Mouse (Mus musculus) MEL (cell line): ENCODE data around the gene Acta2. TPM values are rescaled to one million over a fixed set of nuclear protein-coding genes. Genes with fewer than 3 reads are reported as not detected.

Experiments
- DNase-seq: peaks from one replicate; pipeline ENCODE4 v3.0.0; 2011; ENCODE audit warnings: low read depth, low spot score
- H3K27ac ChIP-seq: 2 replicates; pipeline ENCODE4 v1.5.1; 2012; ENCODE audit warnings: low read depth, mild to moderate bottlenecking, control low read depth, low read length, moderate library complexity; ENCODE audit not compliant: control insufficient read depth
- H3K27me3 ChIP-seq, 2 experiments: fragments of 150-350 bp in 1 of 2; sonication (generic) in 1 of 2; 2 replicates each; pipeline ENCODE4 v1.6.1; 2012; ENCODE audit warnings: low read length in 2 of 2, mild to moderate bottlenecking in 2 of 2, improper control_type of control experiment in 1 of 2, moderate library complexity in 1 of 2; ENCODE audit not compliant: insufficient read depth in 2 of 2, control insufficient read depth in 1 of 2
- H3K36me3 ChIP-seq, 2 experiments: 2 replicates each; pipeline ENCODE4 v1.6.1; 2012 to 2014; ENCODE audit warnings: low read length in 2 of 2, improper control_type of control experiment in 1 of 2, inconsistent platforms in 1 of 2, mild to moderate bottlenecking in 1 of 2; ENCODE audit not compliant: insufficient read depth in 2 of 2, control insufficient read depth in 1 of 2
- H3K4me1 ChIP-seq, 2 experiments: fragments of 150-350 bp in 1 of 2; sonication (generic) in 1 of 2; 2 replicates each; pipeline ENCODE4 v1.6.1; 2012; ENCODE audit warnings: low read length in 2 of 2, improper control_type of control experiment in 1 of 2, mild to moderate bottlenecking in 1 of 2; ENCODE audit not compliant: insufficient read depth in 2 of 2, control insufficient read depth in 1 of 2
- H3K4me3 ChIP-seq, 2 experiments: fragments of 150-350 bp in 1 of 2; sonication (generic) in 1 of 2; 2 replicates each; pipeline ENCODE4 v1.5.1; 2012; ENCODE audit warnings: low read depth in 2 of 2, low read length in 2 of 2, mild to moderate bottlenecking in 2 of 2, moderate library complexity in 2 of 2, control low read depth in 1 of 2, improper control_type of control experiment in 1 of 2; ENCODE audit not compliant: control insufficient read depth in 1 of 2, insufficient read depth in 1 of 2
- H3K79me2 ChIP-seq: 2 replicates; pipeline ENCODE4 v1.6.1; 2012; ENCODE audit warnings: mild to moderate bottlenecking, low read length, moderate library complexity; ENCODE audit not compliant: control insufficient read depth, poor library complexity, insufficient read depth
- H3K9ac ChIP-seq: 2 replicates; pipeline ENCODE4 v1.6.1; 2012; ENCODE audit warnings: low read depth, mild to moderate bottlenecking, control low read depth, low read length, moderate library complexity; ENCODE audit not compliant: control insufficient read depth, poor library complexity, severe bottlenecking
- H3K9me3 ChIP-seq: fragments of 150-350 bp; sonication (generic); replicated peaks from 2 replicates; pipeline ENCODE4 v1.6.1; 2012; ENCODE audit warnings: mild to moderate bottlenecking, low read length, improper control_type of control experiment, moderate library complexity; ENCODE audit not compliant: insufficient read depth
- BHLHE40 ChIP-seq: IDR thresholded peaks from 2 replicates; pipeline ENCODE4 v1.6.1; 2012; ENCODE audit warnings: low read depth, mild to moderate bottlenecking, inconsistent platforms, low read length, improper control_type of control experiment, borderline replicate concordance
- CHD1 ChIP-seq: IDR thresholded peaks from 2 replicates; pipeline ENCODE4 v1.6.1; 2012; ENCODE audit warnings: low read depth, mild to moderate bottlenecking, inconsistent platforms, low read length, improper control_type of control experiment
- CHD2 ChIP-seq: IDR thresholded peaks from 2 replicates; pipeline ENCODE4 v1.6.1; 2011; ENCODE audit warnings: low read length, improper control_type of control experiment
- CTCF ChIP-seq, 3 experiments: IDR thresholded peaks in 2 of 3; conservative IDR thresholded peaks in 1 of 3; 2 replicates each; pipeline ENCODE4 v1.5.1; 2011 to 2012; ENCODE audit warnings: low read length in 3 of 3, low read depth in 2 of 3, mild to moderate bottlenecking in 2 of 3, improper control_type of control experiment in 1 of 3, inconsistent platforms in 1 of 3, mixed read lengths in 1 of 3, moderate library complexity in 1 of 3; ENCODE audit not compliant: control insufficient read depth in 1 of 3, insufficient read depth in 1 of 3, poor library complexity in 1 of 3, severe bottlenecking in 1 of 3
- E2F4 ChIP-seq: IDR thresholded peaks from 2 replicates; pipeline ENCODE4 v1.6.1; 2011; ENCODE audit warnings: low read depth, low read length, improper control_type of control experiment, borderline replicate concordance
- ELF1 ChIP-seq: IDR thresholded peaks from 2 replicates; pipeline ENCODE4 v1.6.1; 2014; ENCODE audit warnings: low read depth, mild to moderate bottlenecking, inconsistent platforms, low read length, improper control_type of control experiment, moderate library complexity
- ETS1 ChIP-seq: IDR thresholded peaks from 2 replicates; pipeline ENCODE4 v1.6.1; 2012; ENCODE audit warnings: low read depth, mild to moderate bottlenecking, inconsistent platforms, low read length, improper control_type of control experiment, moderate library complexity
- GATA1 ChIP-seq: IDR thresholded peaks from 2 replicates; pipeline ENCODE4 v1.6.1; 2011; ENCODE audit warnings: low read depth, low read length, improper control_type of control experiment
- JUND ChIP-seq: IDR thresholded peaks from 2 replicates; pipeline ENCODE4 v1.6.1; 2011; ENCODE audit warnings: low read depth, mild to moderate bottlenecking, improper control_type of control experiment, low read length
- KAT2A ChIP-seq: conservative IDR thresholded peaks from 2 replicates; pipeline ENCODE4 v1.6.1; 2012; ENCODE audit warnings: low read depth, low read length, improper control_type of control experiment, inconsistent platforms
- MAZ ChIP-seq: IDR thresholded peaks from 2 replicates; pipeline ENCODE4 v1.6.1; 2012; ENCODE audit warnings: low read depth, mild to moderate bottlenecking, inconsistent platforms, low read length, improper control_type of control experiment
- MEF2A ChIP-seq: IDR thresholded peaks from 2 replicates; pipeline ENCODE4 v1.6.1; 2014; ENCODE audit warnings: low read depth, mild to moderate bottlenecking, inconsistent platforms, low read length, improper control_type of control experiment; ENCODE audit not compliant: poor library complexity, insufficient replicate concordance, severe bottlenecking; ENCODE audit errors: extremely low read depth
- MXI1 ChIP-seq: IDR thresholded peaks from 2 replicates; pipeline ENCODE4 v1.6.1; 2011; ENCODE audit warnings: mild to moderate bottlenecking, low read depth, low read length, improper control_type of control experiment
- MYB ChIP-seq: IDR thresholded peaks from 2 replicates; pipeline ENCODE4 v1.6.1; 2011; ENCODE audit warnings: mild to moderate bottlenecking, low read depth, low read length, improper control_type of control experiment
- MYC ChIP-seq: IDR thresholded peaks from 2 replicates; pipeline ENCODE4 v1.6.1; 2011; ENCODE audit warnings: low read depth, mild to moderate bottlenecking, low read length, improper control_type of control experiment, moderate library complexity
- NRF1 ChIP-seq: IDR thresholded peaks from 2 replicates; pipeline ENCODE4 v1.6.1; 2014; ENCODE audit warnings: low read depth, mild to moderate bottlenecking, inconsistent platforms, low read length, improper control_type of control experiment, moderate library complexity; ENCODE audit not compliant: poor library complexity, insufficient read depth, severe bottlenecking
- POLR2A ChIP-seq, 2 experiments: IDR thresholded peaks; 2 replicates each; pipeline ENCODE4 v1.6.1; 2011 to 2012; ENCODE audit warnings: low read length in 2 of 2, mild to moderate bottlenecking in 2 of 2, control low read depth in 1 of 2, improper control_type of control experiment in 1 of 2, low read depth in 1 of 2, moderate library complexity in 1 of 2; ENCODE audit not compliant: control insufficient read depth in 1 of 2, insufficient read depth in 1 of 2, poor library complexity in 1 of 2
- POLR2AphosphoS5 ChIP-seq: IDR thresholded peaks from 2 replicates; pipeline ENCODE4 v1.6.1; 2012; ENCODE audit warnings: low read depth, borderline replicate concordance, mild to moderate bottlenecking, inconsistent platforms, low read length, moderate library complexity, mixed read lengths
- RCOR1 ChIP-seq: IDR thresholded peaks from 2 replicates; pipeline ENCODE4 v1.6.1; 2012; ENCODE audit warnings: low read depth, mild to moderate bottlenecking, inconsistent platforms, low read length, improper control_type of control experiment
- SIN3A ChIP-seq: IDR thresholded peaks from 2 replicates; pipeline ENCODE4 v1.6.1; 2012; ENCODE audit warnings: low read length, improper control_type of control experiment, inconsistent platforms
- SMC3 ChIP-seq: IDR thresholded peaks from 2 replicates; pipeline ENCODE4 v1.6.1; 2011; ENCODE audit warnings: low read depth, low read length, improper control_type of control experiment
- TAL1 ChIP-seq: IDR thresholded peaks from 2 replicates; pipeline ENCODE4 v1.6.1; 2012; ENCODE audit warnings: mild to moderate bottlenecking, inconsistent platforms, low read length, moderate library complexity, mixed read lengths
- TBP ChIP-seq: IDR thresholded peaks from 2 replicates; pipeline ENCODE4 v1.8.0; 2011; ENCODE audit warnings: low read depth, low read length, improper control_type of control experiment
- UBTF ChIP-seq: IDR thresholded peaks from 2 replicates; pipeline ENCODE4 v1.6.1; 2012; ENCODE audit warnings: low read depth, mild to moderate bottlenecking, inconsistent platforms, low read length, improper control_type of control experiment, moderate library complexity, borderline replicate concordance; ENCODE audit not compliant: insufficient read depth
- USF1 ChIP-seq: IDR thresholded peaks from 2 replicates; pipeline ENCODE4 v1.6.1; 2014; ENCODE audit warnings: low read depth, mild to moderate bottlenecking, inconsistent platforms, low read length, improper control_type of control experiment, moderate library complexity
- USF2 ChIP-seq, 2 experiments: IDR thresholded peaks; 2 replicates each; pipeline ENCODE4 v1.6.1; 2011 to 2012; ENCODE audit warnings: improper control_type of control experiment in 2 of 2, low read length in 2 of 2, borderline replicate concordance in 1 of 2, inconsistent platforms in 1 of 2, low read depth in 1 of 2, mild to moderate bottlenecking in 1 of 2; ENCODE audit not compliant: insufficient read depth in 1 of 2
- ZC3H11A ChIP-seq: IDR thresholded peaks from 2 replicates; pipeline ENCODE4 v1.6.1; 2012; ENCODE audit warnings: low read depth, mild to moderate bottlenecking, inconsistent platforms, low read length, improper control_type of control experiment
- ZKSCAN1 ChIP-seq: IDR thresholded peaks from 2 replicates; pipeline ENCODE4 v1.6.1; 2012; ENCODE audit warnings: low read depth, mild to moderate bottlenecking, inconsistent platforms, low read length, improper control_type of control experiment, moderate library complexity
- ZNF384 ChIP-seq: IDR thresholded peaks from 2 replicates; pipeline ENCODE4 v1.6.1; 2012; ENCODE audit warnings: low read depth, mild to moderate bottlenecking, inconsistent platforms, low read length, improper control_type of control experiment
- polyA plus RNA-seq, 2 experiments: library from polyadenylated mRNA; stranded (reverse) in 1 of 2; unstranded in 1 of 2; fragments of >175 nt in 1 of 2; fragments of >200 nt in 1 of 2; gene quantifications; 2 replicates each; pipeline versions ENCODE4 v1.2.1 to v1.2.4; 2012; ENCODE audit warnings: low replicate concordance in 2 of 2, low read depth in 1 of 2; ENCODE audit not compliant: insufficient read length in 2 of 2, insufficient read depth in 1 of 2, missing spikeins in 1 of 2
- total RNA-seq: library from RNA; depleted of rRNA; stranded (reverse); fragments of 300-350 nt; gene quantifications from 2 replicates; pipeline ENCODE4 v1.2.3, GENCODE M21; 2012

Acta2 gene
- total and polyA plus RNA-seq, 3 experiments: not detected

DNA sequence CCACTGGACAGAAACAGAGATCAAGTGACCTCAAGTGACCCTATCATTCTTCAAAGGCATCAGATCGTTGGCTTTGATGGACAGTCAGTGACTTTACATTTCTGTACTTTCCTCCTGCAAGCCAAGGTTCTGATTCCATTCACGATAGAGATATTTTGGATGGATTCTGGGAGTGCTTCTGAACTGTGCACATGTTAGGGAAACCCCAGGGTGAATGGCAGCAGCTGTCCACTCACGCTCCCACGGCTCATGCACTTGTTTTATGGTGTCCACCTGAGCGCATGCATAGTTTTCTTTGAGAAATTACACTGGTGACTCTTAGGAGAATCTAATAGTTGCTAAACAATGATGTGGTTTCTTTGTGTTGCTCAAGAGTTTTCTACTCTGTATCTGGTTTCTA is 759 bp upstream of the Acta2 start:
- no peak for TF ChIP-seq ZKSCAN1
- TF ChIP-seq CHD2: no peak
- no peak for TF ChIP-seq MAZ
- no peak for TF ChIP-seq SIN3A
- TF ChIP-seq GATA1: no peak
- TF ChIP-seq TBP: no peak
- TF ChIP-seq KAT2A: no peak
- no peak for TF ChIP-seq UBTF
- no peak for TF ChIP-seq MEF2A
- no peak for TF ChIP-seq RCOR1
- TF ChIP-seq E2F4: no peak
- no peak for TF ChIP-seq SMC3
- TF ChIP-seq ZC3H11A: no peak
- no peak for TF ChIP-seq MXI1
- no peak for TF ChIP-seq NRF1
- TF ChIP-seq POLR2AphosphoS5: no peak
- no peak for TF ChIP-seq JUND
- no peak for TF ChIP-seq ETS1
- no peak for TF ChIP-seq POLR2A (IDR thresholded peaks at IDR 0.05; ENCODE audit: control insufficient read depth in 1 of 2, insufficient read depth in 1 of 2, low read depth in 1 of 2, low read length in 2 of 2, poor library complexity in 1 of 2)
- no peak for TF ChIP-seq TAL1
- no peaks in the 10 kb centered on the region; a peak in 1 of 4 replicates for H3K4me1 ChIP-seq
- H3K27me3 ChIP-seq: peaks cover 0 to 3% of the 10 kb centered on the region in 2 experiments; a peak in 2 of 4 replicates
- no peak overlapping the region for H3K9ac ChIP-seq
- no peak overlapping the region for H3K4me3 ChIP-seq
- H3K27ac ChIP-seq: no peak overlapping the region
- DNase-seq: no peak
- no peaks in the 10 kb centered on the region for H3K9me3 ChIP-seq
- no peaks in the 10 kb centered on the region for H3K79me2 ChIP-seq
- H3K36me3 ChIP-seq: no peaks in the 10 kb centered on the region

DNA sequence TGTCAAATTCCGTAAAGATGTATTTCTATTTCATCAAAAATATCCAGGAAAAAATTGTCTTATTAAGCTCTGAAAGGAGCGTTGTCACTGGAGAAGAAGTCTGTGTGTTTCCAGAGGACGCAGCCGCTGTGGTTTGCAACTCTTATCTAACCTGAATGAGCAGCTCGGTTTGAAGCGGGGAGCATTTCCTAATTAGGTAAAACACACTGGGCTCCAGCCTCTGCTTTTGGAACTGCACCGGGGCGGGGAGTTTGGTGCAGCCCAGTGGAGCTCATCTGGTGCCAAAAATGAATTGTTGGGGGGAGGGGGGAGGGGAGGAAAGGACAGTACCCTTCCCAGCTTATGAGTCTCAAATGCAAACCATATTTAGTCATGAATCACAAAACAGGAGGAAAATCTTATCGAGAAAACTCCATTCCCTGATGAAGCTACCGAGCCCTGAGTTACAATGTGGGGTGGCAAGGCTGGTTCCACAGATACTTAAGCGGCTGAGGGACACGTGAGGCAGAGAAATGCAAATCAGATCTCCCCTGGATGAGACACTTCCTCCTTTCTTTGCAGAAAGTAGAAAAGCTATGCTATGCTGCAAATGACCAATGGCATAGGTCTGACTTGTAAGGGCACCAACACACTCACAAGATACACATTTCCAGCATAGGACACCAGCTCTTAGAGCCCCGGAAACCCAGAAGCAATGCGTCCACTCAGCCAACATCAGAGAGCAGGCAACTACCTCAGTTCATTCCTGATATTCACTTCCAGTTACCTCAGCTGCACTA is 1.1 kb downstream of the Acta2 start:
- H3K27me3 ChIP-seq: no peaks in the 10 kb centered on the region; a peak in 1 of 4 replicates
- H3K9me3 ChIP-seq: no peaks in the 10 kb centered on the region
- H3K27ac ChIP-seq: no peak overlapping the region
- H3K79me2 ChIP-seq: no peaks in the 10 kb centered on the region
- no peaks in the 10 kb centered on the region for H3K36me3 ChIP-seq
- no peak for TF ChIP-seq USF2 (IDR thresholded peaks at IDR 0.05; ENCODE audit: borderline replicate concordance in 1 of 2, insufficient read depth in 1 of 2, low read depth in 1 of 2, low read length in 2 of 2)
- TF ChIP-seq ZNF384: no peak
- TF ChIP-seq ELF1: no peak
- TF ChIP-seq ZC3H11A: no peak
- no peak for TF ChIP-seq MYB
- no peak for TF ChIP-seq MYC
- TF ChIP-seq ZKSCAN1: no peak
- no peak for TF ChIP-seq E2F4
- TF ChIP-seq KAT2A: no peak
- peak; percentile 62; the same call in 1 of the 2 replicates for TF ChIP-seq USF1
- TF ChIP-seq CTCF (IDR thresholded peaks at IDR 0.05 in 2 of 3, conservative IDR thresholded peaks at IDR 0.05 in 1 of 3; ENCODE audit: control insufficient read depth in 1 of 3, insufficient read depth in 1 of 3, low read depth in 2 of 3, low read length in 3 of 3, poor library complexity in 1 of 3, severe bottlenecking in 1 of 3): no peak
- 0 out of 2 replicates have a peak, but pooled peaks have one; percentile 53 for TF ChIP-seq BHLHE40
- no peak for TF ChIP-seq SMC3
- TF ChIP-seq CHD1: no peak
- DNase-seq: peak; percentile 30
- H3K4me1 ChIP-seq: no peaks in the 10 kb centered on the region; a peak in 1 of 4 replicates
- no peak overlapping the region for H3K9ac ChIP-seq
- no peak overlapping the region for H3K4me3 ChIP-seq
